ENCODE assay signal across 8 mouse cellular contexts in the genomic region with DNA sequence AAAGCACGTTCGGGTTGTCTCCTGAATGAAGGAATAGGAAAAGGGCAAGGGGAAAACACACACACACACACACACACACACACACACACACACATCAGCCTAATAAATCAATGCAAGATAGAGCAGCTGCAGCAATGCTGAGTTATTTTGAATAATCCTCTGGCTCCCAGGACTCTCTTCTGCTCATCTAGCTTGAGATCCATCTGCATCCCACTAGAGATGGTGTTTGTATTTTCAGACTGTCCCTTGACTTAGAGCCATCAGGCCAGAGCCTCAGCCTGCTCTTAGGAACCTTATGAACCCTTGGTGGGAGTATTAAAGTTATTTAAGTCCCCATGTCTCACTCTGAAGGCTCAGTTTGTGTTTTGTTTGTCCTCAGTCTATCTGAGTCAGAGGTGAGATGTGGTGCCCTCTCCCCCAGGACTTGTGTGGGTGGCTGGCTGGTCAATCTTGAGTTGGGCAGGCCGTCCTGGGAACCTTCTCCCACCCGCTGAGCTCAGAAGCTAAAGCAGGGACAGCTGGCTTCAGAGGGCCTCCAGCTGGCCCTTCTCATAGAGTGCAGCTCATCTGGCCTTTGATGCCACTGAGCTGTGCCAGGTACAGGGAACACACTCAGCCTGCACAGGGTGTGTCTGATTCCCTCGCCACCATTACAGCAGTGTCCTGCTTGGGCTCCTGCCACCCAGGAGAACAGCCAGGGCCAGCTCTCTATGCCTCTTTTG.
A peak's percentile ranks its signal among the peaks of the same experiment; 100 is the strongest.
DNase-seq lines count a peak whose midpoint lies in the region; ATAC-seq lines count a peak whose summit lies in the region.

No protein-coding gene starts in this region.

- H3K9me3 ChIP-seq in midbrain, embryonic 11.5 days (ENCODE audit: control insufficient read depth, low read length) = no peaks in the 10 kb centered on the region
- H3K9me3 ChIP-seq in midbrain, embryonic 16.5 days (replicated peaks; ENCODE audit: control insufficient read depth, low read length, poor library complexity, severe bottlenecking) = no peaks in the 10 kb centered on the region
- H3K9me3 ChIP-seq in heart, embryonic 10.5 days = no peaks in the 10 kb centered on the region

- no peak overlapping the region for H3K4me3 ChIP-seq in midbrain, embryonic 11.5 days (ENCODE audit: low read depth, low read length)
- H3K4me3 ChIP-seq in midbrain, embryonic 16.5 days (ENCODE audit: low read depth, low read length) = no peak overlapping the region
- no peak overlapping the region for H3K4me3 ChIP-seq in heart, embryonic 10.5 days

- peak; percentile 31; the same call in 1 of the 2 replicates for ATAC-seq in midbrain, embryonic 11.5 days (ENCODE audit: low FRiP score)
- no peak for ATAC-seq in midbrain, embryonic 16.5 days

- DNase-seq in midbrain, embryonic 11.5 days (ENCODE audit: low spot score, missing footprints) = no peak
- no peak for DNase-seq in heart, embryonic 10.5 days (ENCODE audit: low spot score)
- peak; percentile 42 to 62 for DNase-seq in kidney, postnatal 4 days
- DNase-seq in retina, embryonic 14.5 days (ENCODE audit: low spot score) = peak; percentile 38
- no peak for DNase-seq in layer of hippocampus, adult 18-20 months (ENCODE audit: low spot score in 2 of 2)
- DNase-seq in spleen, adult 18-20 months = no peak
- DNase-seq in liver = no peak

- no peak overlapping the region for H3K4me2 ChIP-seq in midbrain, embryonic 11.5 days
- H3K4me2 ChIP-seq in midbrain, embryonic 16.5 days (ENCODE audit: low read length) = no peak overlapping the region

- H3K27ac ChIP-seq in midbrain, embryonic 11.5 days (ENCODE audit: low read depth, low read length) = peak overlapping the region; percentile 71
- no peak overlapping the region for H3K27ac ChIP-seq in midbrain, embryonic 16.5 days (ENCODE audit: low read length)
- H3K27ac ChIP-seq in heart, embryonic 10.5 days = peak overlapping the region; percentile 84

- H3K27me3 ChIP-seq in midbrain, embryonic 11.5 days (ENCODE audit: control insufficient read depth, insufficient read depth, low read length) = no peaks in the 10 kb centered on the region
- no peaks in the 10 kb centered on the region for H3K27me3 ChIP-seq in midbrain, embryonic 16.5 days (ENCODE audit: control insufficient read depth, insufficient read depth, low read depth, low read length)
- H3K27me3 ChIP-seq in heart, embryonic 10.5 days (ENCODE audit: insufficient read depth, poor library complexity, severe bottlenecking) = no peaks in the 10 kb centered on the region

- H3K9ac ChIP-seq in midbrain, embryonic 11.5 days (ENCODE audit: low read length) = no peak overlapping the region
- no peak overlapping the region for H3K9ac ChIP-seq in midbrain, embryonic 16.5 days (ENCODE audit: low read depth, low read length)

- WGBS in midbrain, embryonic 11.5 days = 54% methylated on average over 5 of the region's 5 CpGs
- 48% methylated on average over 5 of the region's 5 CpGs for WGBS in midbrain, embryonic 16.5 days
- WGBS in heart, embryonic 10.5 days = 63% methylated on average over 5 of the region's 5 CpGs

- H3K4me1 ChIP-seq in midbrain, embryonic 11.5 days (ENCODE audit: control insufficient read depth, insufficient read depth, low read length) = peaks cover 21% of the 10 kb centered on the region
- peaks cover 24% of the 10 kb centered on the region for H3K4me1 ChIP-seq in midbrain, embryonic 16.5 days (ENCODE audit: control insufficient read depth, insufficient read depth, low read length)
- peaks cover 53% of the 10 kb centered on the region for H3K4me1 ChIP-seq in heart, embryonic 10.5 days

- no peaks in the 10 kb centered on the region for H3K36me3 ChIP-seq in midbrain, embryonic 11.5 days (ENCODE audit: control insufficient read depth, insufficient read depth, low read length)
- H3K36me3 ChIP-seq in midbrain, embryonic 16.5 days (ENCODE audit: control insufficient read depth, insufficient read depth, low read length) = no peaks in the 10 kb centered on the region
- H3K36me3 ChIP-seq in heart, embryonic 10.5 days = no peaks in the 10 kb centered on the region

Comparison
In these comparisons a context has a peak if more than half of its experiments do, and no peak if none do; other contexts are left out.
1. DNase-seq: peak in kidney, postnatal 4 days (2 of 2) and retina, embryonic 14.5 days (single experiment); none in midbrain, embryonic 11.5 days (single experiment), heart, embryonic 10.5 days (single experiment), layer of hippocampus, adult 18-20 months (0 of 2), spleen, adult 18-20 months (0 of 2) and liver (single experiment).